Mouse (Mus musculus) monocyte, adult 5-6 weeks (primary cell): ENCODE results near the gene Trmt10a. TPM values are rescaled to one million over a fixed set of nuclear protein-coding genes. Genes with fewer than 3 reads are reported as not detected.

Experiments
- ATAC-seq: fragments of 153-309, 156-312 bp; replicated peaks from 2 replicates; pipeline ENCODE4 v1.8.0; 2017; ENCODE audit warnings: mild to moderate bottlenecking; ENCODE audit not compliant: low TSS enrichment, insufficient number of reproducible peaks, severe bottlenecking, poor library complexity, low FRiP score
- total RNA-seq: library from RNA; stranded (forward); fragments of 200-1000, 200-491, 200-594 nt; gene quantifications from 3 replicates; pipeline ENCODE4 v1.2.3, GENCODE M21; 2017

Gene Trmt10a
- total RNA-seq, 1 experiment from 2014 or later: 4.0 TPM

DNA sequence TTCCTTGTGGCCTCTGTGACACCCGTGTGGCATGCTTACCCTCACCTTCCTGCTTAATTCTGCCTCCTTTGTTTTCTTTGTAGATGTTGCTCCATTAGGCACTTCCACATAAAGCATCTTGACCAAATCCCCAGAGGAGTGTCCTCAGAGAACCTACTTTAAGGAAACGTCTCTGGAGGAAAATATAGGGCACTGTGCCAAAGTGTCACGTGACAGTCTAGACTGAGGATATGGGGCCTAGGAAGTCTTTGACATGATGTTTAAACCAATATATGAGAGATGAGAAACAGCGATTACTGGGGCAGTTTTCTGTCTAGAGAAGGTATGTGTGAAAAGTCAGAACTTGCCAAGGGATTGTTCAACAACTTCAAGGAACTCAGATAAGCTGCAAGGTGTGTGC is 42.0 kb downstream of the Trmt10a start:
- ATAC-seq: no peak

DNA sequence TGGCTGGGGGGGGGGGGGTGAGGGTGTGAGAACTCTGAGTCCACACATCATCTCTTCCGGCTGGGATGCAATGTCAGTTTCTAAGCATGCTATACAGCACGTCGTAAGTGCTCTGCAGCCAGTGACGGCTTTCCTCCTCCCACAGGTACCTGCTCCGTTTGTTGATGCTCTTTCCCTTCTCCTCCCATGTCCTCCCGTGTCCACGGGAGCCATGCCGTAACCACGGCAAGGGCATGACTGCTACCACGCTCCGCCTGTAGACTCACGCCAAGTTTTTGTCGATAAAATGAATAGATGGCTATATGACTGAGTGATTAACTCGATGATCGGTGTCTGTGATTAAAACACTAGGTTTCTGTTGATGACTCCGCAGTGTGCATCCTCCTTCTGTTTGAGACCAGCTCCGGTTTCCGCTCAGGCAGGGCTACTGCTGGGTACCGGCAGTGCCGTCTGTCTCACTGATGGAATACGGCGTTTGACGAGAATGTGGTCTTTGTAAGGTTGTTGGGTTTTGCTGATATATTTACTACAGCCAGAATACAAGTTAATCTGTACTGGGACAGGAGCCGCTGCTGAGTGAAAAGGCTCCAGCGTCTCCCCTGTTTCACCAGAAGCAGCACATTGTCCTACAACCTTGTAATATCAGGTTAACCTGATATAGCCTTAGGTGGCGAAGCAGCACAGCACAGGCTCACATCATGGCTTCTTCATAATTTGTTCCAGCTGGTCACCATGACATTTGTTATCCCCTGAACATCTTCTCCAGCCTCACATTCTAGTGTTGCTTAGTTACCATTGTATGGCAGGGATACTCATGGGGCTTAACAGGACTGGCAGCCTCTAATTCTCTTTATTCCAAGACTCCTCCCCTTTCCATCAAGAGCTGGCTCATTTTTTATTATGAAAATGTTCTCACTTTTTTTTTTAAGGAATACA is 43.0 kb downstream of the Trmt10a start:
- ATAC-seq: 0 out of 2 replicates have a peak, but pooled peaks have one; percentile 40

DNA sequence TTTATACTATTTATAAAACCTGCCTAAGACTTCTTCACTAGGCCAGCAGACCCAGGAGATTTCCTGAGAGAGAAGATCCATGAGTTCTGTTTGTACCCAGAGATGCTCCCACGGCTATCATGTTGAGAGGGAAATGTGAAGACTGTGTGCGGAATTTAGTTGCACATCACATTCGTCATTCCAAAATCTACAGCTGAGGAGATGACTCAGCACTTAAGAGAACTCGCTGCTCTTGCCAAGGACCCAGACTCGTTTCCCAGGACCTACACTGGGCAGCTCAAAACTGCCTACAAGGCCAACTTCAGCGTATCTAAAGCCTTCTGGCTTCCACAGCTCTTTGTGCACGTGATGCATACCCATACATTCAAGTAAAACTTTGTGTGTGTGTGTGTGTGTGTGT is 49.0 kb downstream of the Trmt10a start:
- no peak for ATAC-seq

DNA sequence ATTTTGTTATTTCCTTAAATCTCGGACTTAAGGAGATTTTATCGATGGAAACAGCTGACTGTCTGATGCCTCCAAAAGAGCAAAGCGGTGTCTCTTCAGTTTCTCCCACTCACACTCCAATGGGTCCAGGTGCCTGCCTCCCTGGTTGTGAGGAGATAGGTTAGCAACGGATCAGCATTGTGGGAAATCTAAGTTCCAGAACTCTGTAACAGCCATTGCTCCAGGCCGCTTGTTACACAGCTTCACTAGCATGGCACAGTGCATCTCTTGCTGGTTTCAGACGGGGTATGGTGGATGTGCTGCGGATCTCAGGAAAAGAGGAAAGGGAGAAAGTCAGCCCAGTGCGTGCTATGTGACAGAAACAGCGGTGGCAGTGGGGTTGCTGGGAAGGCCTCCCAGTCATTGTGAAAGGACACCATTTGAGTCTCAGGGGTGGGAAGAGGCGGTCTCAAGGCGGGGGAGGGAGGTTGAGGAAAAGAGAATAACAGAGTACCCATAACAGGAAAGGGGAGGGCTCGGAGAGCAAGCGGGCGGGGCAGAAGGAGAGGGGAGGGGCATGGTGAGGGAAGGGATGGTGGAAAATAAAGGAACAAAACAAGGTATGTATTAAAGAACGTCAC is 50.5 kb downstream of the Trmt10a start, which contains the start of gene 4930579F01Rik:
4930579F01Rik (minus strand) TSS at position 143 of the 620 bp plus-strand sequence.
- ATAC-seq: no peak

DNA sequence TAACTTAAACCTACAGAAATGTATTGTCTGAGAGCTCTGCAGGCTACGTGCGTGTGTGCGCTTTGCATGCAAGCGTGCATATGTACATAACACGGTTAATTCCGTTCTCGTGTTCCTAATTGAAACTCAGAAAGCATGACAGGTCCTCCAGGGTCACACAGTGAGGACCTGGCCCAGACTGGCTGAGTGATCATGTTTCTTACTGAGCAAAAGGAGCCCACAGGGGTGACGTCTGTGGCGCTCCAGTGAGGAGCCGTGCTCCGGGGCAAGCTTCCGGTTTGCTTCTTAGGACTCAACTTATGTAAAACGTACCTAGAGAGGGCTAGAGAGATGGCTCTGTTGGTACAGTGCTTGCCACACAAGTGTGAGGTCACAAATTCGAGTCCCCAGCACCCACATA is 53.8 kb downstream of the Trmt10a start:
- no peak for ATAC-seq

DNA sequence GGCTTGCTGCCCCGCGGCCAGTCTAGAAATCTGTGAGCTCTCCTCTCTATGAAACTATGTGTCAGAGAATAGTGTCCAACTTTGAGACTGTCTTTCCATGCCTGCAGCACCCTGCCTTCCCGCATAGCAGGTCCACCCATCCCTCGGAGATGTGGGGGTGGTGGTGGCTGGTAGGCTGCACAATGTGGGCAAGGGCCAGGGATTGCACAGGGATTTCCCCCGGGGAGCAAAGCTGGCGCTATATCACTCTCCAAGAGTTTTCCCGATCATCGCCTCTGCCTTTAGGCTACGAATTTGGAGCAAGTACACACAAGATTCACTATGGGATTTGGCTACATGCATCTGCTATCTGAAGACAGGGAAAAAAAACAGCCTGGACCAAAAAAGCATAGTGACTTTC is 54.3 kb downstream of the Trmt10a start:
- ATAC-seq: no peak

DNA sequence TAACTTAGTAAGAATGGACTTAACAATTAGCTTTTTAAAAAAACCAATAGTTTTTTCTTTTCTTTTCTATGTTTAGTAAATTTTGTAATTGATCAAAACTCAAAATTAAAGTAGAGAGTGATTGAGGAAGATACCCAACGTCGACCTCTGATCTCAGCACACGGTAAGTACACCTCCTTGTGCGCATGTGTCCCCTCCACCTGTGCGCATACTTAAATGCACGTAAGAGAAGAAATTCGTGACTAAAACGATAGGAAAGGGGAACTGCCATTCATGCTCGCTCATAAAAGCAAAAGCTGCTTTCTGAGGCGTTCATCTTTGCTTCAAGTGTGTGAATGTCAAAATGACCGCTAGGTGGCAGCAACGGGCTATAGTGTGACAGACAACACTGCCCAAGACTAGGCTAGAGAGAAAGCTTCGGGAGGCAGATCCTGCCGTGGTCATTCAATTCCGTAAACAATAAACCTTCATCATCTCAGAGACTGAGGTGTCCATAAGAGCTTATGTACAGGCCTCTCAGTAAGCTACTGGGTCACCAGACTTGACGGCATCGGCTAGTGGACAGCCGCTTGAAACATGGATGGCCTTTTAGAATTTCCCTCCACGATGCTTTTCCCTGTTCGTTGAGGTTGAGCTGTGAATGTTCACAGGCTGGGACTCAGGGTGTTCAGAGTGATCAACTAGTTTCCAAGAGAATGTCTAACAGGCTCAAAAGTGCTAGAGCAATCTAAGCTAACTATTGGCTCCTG is 54.9 kb downstream of the Trmt10a start:
- peak; percentile 40; the same call in 1 of the 2 replicates for ATAC-seq

DNA sequence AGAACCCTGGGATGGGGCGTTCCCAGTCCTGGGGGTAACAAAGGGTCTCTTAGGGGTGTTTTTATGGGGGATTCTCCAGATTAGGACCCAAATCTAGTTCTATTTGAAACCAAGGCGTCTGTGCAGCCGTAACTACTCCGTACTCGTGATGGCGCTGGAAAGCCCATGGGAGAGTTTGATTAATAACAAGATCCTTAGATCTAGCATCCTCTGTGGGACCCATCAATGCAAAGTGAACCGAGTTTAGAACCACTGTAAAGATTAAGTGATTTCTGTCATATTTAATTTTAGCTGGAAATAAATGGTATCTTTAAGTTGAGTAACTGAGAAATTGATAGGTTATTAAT is 55.4 kb downstream of the Trmt10a start:
- no peak for ATAC-seq

DNA sequence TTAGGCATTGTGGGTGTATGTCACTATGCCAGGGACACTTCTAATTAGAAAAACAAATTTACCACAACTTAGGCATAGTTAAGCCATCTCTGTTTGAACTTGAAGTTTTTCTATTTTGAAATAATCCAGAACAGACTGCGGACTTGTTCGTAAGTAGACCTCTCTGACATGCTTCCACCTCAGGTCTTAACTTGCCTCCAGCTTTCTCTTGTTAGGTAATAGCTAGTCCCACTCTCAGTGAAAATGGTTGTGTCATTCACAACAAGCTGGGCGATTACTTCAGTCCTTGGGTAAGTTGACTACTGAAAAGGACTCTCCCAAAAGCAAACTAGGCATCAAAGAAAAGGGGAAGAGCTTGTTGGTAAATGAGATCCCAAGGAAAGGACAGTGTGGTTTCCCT is 65.6 kb downstream of the Trmt10a start:
- no peak for ATAC-seq

Other genes with a start within 250 kb of the Trmt10a start
- 96.2 to 100 TPM (median 98.7 TPM) in 3 replicates for gene Lamtor3, start 224.9 kb upstream of the Trmt10a start, total RNA-seq
- gene Dapp1, start 161.9 kb upstream of the Trmt10a start, total RNA-seq: 99.7 to 113 TPM (median 103 TPM) in 3 replicates
- not detected in 3 replicates for gene 1110002E22Rik, start 78.4 kb upstream of the Trmt10a start, total RNA-seq
- 0.57 TPM in 1 of 3 replicates, not detected in the others for gene Gm5105, start 76.1 kb upstream of the Trmt10a start, total RNA-seq
- 0.75 to 2.5 TPM (median 1.8 TPM) in 3 replicates for gene Mttp, start 1.5 kb downstream of the Trmt10a start, total RNA-seq
- gene 4930579F01Rik, start 50.4 kb downstream of the Trmt10a start, total RNA-seq: not detected in 3 replicates
- not detected in 3 replicates for gene Adh7, start 74.3 kb downstream of the Trmt10a start, total RNA-seq
- gene Adh1, start 117.5 kb downstream of the Trmt10a start, total RNA-seq: not detected in 3 replicates
- gene Adh6a, start 169.8 kb downstream of the Trmt10a start, total RNA-seq: not detected in 3 replicates
- not detected in 3 replicates for gene Adh6b, start 198.3 kb downstream of the Trmt10a start, total RNA-seq